Mouse (Mus musculus) E14TG2a.4 (cell line): ENCODE measurements at regions not wholly inside any gene's neighbourhood (a gene's known extent, or its start where the extent isn't known, plus 50 kb on each side); places are given as distances from the start of the nearest gene placed in this dataset.

Experiments used
- CTCF ChIP-seq: conservative IDR thresholded peaks from 2 replicates; pipeline ENCODE4 v1.5.1; 2014; ENCODE audit warnings: low read length
- NANOG ChIP-seq: IDR thresholded peaks from 2 replicates; pipeline ENCODE4 v1.6.1; 2014; ENCODE audit warnings: borderline replicate concordance, low read length, mixed read lengths

DNA sequence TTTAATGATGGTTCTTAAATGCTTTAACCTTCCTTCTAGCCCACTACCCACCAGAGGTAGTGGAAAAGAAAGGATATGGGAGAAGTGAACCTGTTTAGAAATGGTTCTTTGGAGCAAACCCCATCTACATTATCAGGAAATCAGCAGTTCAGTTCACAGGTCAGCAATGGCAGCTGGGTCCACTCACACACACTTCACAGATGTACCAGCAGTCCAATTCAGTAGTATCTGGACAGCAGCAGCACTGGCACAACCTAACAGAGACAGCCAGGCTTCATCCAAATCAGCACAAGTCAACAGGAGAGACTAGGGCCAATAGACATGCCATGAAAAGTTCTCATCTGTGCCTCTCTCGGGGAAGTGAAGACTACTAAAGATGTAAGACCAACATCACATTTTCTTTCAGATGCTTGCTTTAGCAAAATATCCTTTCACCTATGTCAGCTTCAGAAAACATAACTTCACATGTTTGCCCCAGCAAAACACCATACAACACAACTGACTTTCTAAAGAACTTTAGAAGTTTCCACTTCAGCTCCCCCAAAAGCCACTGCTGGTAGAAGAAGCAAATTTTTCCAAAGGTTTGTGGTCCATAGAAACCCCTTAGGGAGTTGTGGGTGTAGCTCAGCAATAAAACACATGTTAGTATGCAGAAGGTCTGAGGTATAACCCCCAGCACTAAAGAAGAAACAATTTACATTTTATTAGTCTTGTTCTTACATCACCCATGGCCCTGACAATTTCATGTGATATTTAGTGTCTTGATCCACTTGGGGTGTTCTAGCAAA lies 77.7 kb downstream of the H2al2a start:
- no peak for TF ChIP-seq CTCF
- no peak for TF ChIP-seq NANOG
